Mouse (Mus musculus) liver, embryonic 18 days (tissue): ENCODE results near the gene Nsun2. TPM values are rescaled to one million over a fixed set of nuclear protein-coding genes. Genes with fewer than 3 reads are reported as not detected.

Experiments used
- polyA plus RNA-seq: library from polyadenylated mRNA; depleted of rRNA; stranded (reverse); fragments of >200 nt; gene quantifications from 2 replicates; pipeline ENCODE4 v1.2.3, GENCODE M21; 2012; rRNA removed

The Nsun2 gene
- 44.1 and 44.4 TPM in 2 replicates for polyA plus RNA-seq

GRCm38 (mm10) chr13:69533405-69534333 is at the start of gene Nsun2:
TSS of gene Nsun2 (plus strand) at chr13:69533746.

GRCm38 (mm10) chr13:69534334-69534653 is 748 bp downstream of the Nsun2 start, which contains the start of gene Tent4a:
TSS of gene Tent4a (minus strand) at chr13:69534617.

GRCm38 (mm10) chr13:69611398-69612174 is 78.0 kb downstream of the Nsun2 start, which contains the start of gene Srd5a1:
TSS of gene Srd5a1 (minus strand) at chr13:69611442.

Other genes with a start within 250 kb of the Nsun2 start
- 5.5 and 6.2 TPM in 2 replicates for gene Tent4a, start 871 bp downstream of the Nsun2 start, polyA plus RNA-seq
- gene Srd5a1, start 77.7 kb downstream of the Nsun2 start, polyA plus RNA-seq: 3.3 and 5.4 TPM in 2 replicates
- 0.13 and 0.19 TPM in 2 replicates for gene Ube2ql1, start 206.1 kb downstream of the Nsun2 start, polyA plus RNA-seq